Mouse (Mus musculus): ENCODE results near the gene Tbpl2.

Tbpl2 gene

DNA sequence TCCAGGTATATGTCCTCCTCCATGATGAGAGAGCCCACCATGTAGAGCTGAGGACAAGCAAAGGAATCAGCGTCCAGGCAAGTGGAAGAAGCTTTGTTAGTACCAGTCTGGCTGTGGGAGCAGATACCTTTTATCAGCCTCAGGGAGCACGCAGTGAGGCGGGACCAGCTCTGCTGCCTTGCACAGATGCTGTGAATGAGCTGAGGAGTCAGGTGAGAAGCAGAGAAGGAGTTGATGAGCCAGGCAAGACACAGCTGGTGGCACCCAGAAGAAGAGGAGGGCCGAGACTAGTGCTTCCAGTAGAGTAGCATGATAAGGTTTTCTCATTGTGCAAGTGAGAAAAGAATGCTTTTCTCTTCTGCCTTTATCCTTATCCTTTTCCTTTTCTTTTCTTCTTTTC, at the start of gene Tbpl2:
Tbpl2 (minus strand) TSS at position 101 of the 400 bp plus-strand sequence.
- DNase-seq (ENCODE audit: low spot score in 2 of 2), result no peak

DNA sequence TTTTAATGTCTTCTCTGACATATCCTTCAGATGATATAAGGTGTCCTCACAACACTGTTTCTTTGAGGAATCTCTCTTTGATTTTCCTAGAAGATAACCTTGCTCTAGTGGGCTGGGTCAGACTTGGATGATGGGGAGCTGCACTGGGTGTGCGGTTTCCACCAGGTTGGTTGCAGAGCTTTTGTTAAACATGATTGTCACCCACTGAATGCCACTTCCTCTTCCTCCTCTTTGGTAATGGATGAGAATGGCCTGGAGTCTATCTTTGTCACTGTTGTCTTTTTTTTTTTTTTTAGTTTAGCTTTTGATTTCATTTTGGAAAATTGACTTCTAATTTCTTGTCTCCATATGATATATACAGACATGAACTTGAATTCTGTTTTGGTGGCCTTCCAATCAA, 38.0 kb upstream of the Tbpl2 start:
- no peak for DNase-seq (ENCODE audit: low spot score in 2 of 2)

DNA sequence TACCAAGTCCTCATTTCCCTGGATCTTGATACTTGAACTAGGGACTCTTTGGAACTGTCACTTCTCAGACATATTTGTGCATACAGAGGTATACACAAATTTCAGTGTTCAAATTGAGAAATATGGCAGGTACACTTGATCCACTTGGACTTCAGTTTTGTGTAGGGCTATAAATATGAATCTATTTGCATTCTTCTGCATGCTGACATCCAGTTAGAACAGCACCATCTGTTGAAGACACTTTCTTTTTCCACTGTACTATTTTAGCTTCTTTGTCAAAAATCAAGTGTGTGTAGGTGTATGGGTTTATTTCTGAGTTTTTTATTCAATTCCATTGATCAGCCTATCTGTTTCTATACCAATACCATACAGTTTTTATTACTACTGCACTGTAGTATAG, 12.7 kb upstream of the Tbpl2 start:
- no peak for DNase-seq (ENCODE audit: low spot score in 2 of 2)

DNA sequence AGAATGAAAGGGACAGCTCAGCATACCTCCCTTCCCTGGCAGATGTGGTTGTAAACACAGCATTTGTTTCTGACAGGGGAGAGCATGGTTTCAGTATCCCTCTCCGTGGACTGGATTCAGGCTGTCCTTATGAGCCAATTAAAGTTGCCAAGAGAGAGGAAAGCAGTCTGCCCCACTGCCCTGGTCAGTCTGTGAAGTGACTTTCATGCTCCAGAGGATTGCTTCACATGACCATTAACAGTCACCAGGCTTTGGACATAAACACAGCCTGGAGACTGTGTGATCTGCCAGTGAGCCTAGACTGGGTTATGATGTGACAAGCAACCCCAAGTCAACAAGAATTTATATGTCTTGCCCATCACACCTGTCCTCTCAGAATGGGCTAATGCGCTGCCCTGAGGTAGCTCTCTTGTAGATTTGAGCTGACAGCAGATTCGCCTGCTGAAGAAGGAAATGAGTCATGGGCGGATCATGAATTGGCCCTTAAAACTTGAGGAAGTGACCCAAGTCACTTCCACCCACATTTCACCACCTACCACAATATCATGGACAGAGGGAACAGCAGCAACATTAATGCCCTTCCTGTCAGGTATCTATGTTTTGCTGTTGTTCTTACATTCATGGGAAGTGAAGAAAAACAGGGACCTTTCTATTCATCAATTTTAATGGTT, 7.4 kb upstream of the Tbpl2 start:
- DNase-seq (ENCODE audit: low spot score in 2 of 2), result no peak

DNA sequence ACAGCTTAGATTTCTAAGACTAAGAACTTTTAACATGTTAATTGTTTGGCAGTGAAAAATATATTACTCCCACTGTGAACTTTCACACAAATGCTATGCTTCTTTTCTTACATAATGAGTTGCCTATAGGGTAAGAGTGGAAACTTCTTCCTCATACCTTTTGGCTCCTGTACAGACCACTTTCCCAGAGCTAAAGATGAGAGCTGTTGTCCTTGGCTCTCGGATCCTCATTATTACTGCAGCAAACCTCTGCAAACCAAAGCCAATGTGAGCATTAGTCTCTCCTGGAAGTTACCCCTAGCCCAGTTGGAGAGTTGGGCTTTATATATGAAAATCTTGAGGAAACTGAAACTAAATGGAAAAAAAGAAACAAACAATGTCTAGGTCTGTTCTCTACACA, 5.5 kb downstream of the Tbpl2 start:
- no peak for DNase-seq (ENCODE audit: low spot score in 2 of 2)

DNA sequence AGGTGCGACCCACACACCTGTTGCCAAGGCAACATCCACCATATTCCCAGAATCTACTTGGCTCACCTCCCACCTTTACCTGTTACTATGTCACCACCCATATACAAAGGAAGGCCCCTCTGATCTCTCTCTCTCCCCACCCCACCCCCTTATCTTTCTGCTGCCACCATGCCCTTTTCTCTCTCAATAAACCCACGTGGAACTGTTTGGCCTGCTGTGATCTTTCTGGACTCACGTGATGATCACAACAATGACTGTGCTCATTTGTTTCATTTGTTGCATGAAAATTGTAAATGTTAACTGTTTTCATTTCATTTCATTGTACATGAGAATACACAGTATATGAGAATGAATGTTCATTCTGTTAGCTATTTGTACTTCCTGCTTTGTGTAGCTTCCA, 45.9 kb downstream of the Tbpl2 start:
- no peak for DNase-seq (ENCODE audit: low spot score in 2 of 2)

DNA sequence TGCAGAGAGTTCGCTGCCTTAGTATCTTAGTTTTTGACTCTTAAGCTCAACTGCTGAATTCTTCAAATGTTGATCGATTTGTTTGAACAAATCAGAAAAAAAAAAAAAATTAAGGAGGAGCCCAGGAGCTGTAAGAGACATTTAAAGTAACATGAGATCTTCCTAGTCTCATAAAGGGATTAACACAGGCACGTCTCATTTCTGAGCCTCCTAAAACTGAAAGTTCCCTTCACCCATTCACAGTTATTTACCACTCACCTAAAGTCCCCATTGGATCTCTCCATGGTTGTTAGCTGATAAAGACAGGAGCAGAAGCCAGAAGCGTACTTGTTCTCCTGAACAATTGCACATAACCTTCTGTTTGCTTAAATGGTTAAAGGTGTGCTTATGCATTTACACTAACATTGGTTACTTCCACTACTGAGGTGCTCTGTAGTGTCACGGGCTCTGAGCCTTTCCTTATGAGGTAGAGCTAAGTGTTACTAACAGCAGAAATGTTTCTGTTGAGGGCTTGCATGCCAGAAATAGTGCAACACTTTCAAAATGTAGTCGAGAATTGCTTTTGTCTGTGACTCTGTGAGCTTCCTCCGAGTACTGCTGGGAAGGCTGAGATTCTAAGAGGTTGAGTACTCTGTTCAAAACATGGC, 46.9 kb downstream of the Tbpl2 start, which contains the start of gene Hnmt:
Hnmt (minus strand) TSS at position 51 of the 647 bp plus-strand sequence.
- no peak for DNase-seq (ENCODE audit: low spot score in 2 of 2)

DNA sequence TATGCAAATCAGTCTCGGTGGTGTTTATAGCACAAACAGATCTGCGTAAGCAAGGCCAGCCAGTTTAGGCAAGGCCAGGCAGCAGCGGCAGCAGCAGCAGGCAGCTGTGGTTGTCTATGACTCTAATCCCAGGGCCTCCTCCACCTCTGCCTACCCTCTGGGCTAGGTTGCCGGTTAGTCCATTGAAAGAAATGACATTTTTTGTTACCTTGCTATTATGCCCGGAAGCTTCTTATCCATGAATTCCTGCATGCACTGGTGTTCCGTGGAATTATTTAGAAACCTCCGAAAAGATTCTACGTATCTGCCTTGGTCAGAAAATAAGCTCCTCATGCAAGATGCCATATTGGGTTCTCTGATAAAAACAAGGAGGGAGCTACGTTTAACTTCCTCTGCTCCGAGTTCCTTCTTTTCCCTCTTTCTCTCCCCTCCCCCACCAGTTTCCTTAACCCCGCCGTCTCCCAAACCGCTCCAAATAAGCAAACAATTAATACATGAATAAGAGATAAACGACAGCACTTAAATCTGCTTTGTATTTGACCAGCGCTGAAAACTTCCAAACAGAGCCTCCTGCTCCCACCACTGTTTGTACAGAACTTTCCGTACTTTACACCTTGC, 47.8 kb downstream of the Tbpl2 start:
- no peak for DNase-seq (ENCODE audit: low spot score in 2 of 2)

DNA sequence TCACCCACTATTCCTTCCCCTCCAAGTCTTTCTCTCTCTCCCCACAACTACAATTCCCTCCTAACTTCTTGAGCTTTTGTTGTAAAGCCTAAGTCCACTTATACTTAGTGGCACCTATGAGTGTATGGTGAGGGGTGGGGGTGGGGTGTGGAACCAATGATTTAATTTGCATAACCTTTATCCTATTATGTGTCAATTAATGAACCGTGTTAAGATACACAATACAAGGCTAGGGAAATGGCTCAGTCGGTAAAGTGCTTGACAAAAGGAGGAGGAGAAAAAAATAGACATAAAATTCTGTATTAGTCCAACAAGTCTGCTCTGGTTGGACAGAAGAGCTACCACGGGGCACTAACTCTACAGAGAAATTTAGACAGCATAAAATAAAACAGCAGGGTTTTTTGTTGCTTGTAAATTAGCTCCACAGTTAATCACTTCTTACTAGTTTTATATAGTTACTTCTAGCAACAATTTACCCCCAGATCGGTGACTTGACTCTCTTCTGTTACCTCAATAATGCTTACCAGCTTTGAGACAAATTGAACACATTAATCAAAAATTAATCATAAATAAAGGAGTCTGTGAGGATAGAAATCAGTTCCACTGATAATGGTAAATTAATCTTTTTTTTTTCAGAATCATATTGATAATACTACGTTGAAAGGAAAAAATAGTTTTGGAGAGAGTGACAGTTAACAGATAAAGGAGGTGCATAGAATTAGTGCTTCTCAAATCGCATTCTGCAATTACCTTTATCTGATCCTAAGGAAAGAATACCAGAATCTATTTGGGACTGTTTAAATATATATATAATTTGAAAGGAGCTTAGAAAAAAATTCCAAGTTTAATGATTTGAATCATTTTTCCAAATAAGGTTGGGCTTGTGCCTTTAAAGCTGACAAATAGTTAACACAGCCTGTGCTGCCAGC, 48.6 kb downstream of the Tbpl2 start:
- DNase-seq (ENCODE audit: low spot score in 2 of 2), result no peak

DNA sequence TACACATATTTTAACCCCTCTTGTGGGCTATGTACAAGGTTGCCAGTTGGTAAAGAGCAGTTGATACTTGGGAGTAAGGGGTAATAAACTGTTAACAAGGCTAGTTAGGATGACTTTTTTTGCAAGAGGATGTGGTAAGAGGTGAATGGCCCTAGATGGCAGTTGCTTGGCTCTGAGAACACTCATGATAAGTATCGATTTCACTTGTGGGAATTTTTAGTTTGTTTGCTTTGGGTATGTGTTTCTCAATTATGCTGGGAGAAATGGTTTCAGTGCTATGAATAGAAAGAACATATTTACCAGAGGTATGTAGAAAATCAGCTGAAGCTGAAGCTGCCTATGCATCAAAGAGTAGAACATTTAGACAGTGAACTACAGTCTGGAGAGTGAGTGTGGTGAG, 53.5 kb downstream of the Tbpl2 start:
- DNase-seq (ENCODE audit: low spot score in 2 of 2), result no peak

DNA sequence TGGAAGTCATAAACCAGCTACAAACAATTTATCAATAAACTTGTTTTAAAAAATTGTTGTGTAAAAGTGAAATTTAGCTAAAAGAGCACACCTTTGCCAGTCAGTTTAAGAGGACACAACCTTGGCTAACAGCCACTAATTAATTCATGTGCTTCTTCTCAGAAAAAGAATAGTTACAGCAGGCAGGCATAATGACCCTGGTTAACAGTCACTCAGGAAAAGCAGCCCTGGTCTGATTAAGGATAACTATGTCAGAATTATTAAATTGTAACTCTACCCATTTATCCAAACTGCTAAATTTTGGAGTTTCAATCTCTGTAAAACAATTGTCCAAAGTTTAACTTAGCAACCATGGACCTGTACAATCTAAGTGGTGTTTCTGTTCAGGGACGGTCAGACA, 55.9 kb downstream of the Tbpl2 start:
- DNase-seq (ENCODE audit: low spot score in 2 of 2), result no peak

Measured in spleen, postnatal 36 days (tissue).